Mouse (Mus musculus) limb, embryonic 10.5 days (tissue): Measurements from ENCODE around the gene Fam160a1. TPM values are rescaled to one million over a fixed set of nuclear protein-coding genes. Genes with fewer than 3 reads are reported as not detected.

Experiments
- DNase-seq: peaks from one replicate; pipeline ENCODE4 v3.0.0-alpha.2; 2017; ENCODE audit warnings: low spot score
- H3K27ac ChIP-seq: fragments of 300-500 bp; sonication (generic); 2 replicates; pipeline ENCODE4 v1.5.1; 2016; ENCODE audit warnings: mild to moderate bottlenecking
- H3K27me3 ChIP-seq: fragments of 300-500 bp; sonication (generic); 2 replicates; pipeline ENCODE4 v1.6.1; 2016; ENCODE audit warnings: low read depth, mild to moderate bottlenecking; ENCODE audit not compliant: poor library complexity, severe bottlenecking
- H3K36me3 ChIP-seq: fragments of 300-500 bp; sonication (generic); 2 replicates; pipeline ENCODE4 v1.6.1; 2016; ENCODE audit warnings: mild to moderate bottlenecking, moderate library complexity
- H3K4me1 ChIP-seq: fragments of 300-500 bp; sonication (generic); 2 replicates; pipeline ENCODE4 v1.6.1; 2016
- H3K4me3 ChIP-seq: fragments of 300-500 bp; sonication (generic); 2 replicates; pipeline ENCODE4 v1.5.1; 2016; ENCODE audit warnings: mild to moderate bottlenecking, moderate library complexity
- H3K9me3 ChIP-seq: fragments of 300-500 bp; sonication (generic); replicated peaks from 2 replicates; pipeline ENCODE4 v1.6.1; 2016; ENCODE audit warnings: mild to moderate bottlenecking
- WGBS: fragments of 180-500 bp; shearing (Covaris S2); methylation state at CpG from one replicate; pipeline ENCODE4 v1.1.7; 2016; 5-methylcytosine and 5-hydroxymethylcytosine counted together
- polyA plus RNA-seq: library from polyadenylated mRNA; unstranded; fragments of >200 nt; fragmentation: Nextera tagmentation; extraction: Ambion mirVana; gene quantifications from 2 replicates; pipeline ENCODE4 v1.2.1, GENCODE M21; 2016

Gene Fam160a1
- polyA plus RNA-seq, 1 experiment from 2014 or later: 1.5 TPM

DNA sequence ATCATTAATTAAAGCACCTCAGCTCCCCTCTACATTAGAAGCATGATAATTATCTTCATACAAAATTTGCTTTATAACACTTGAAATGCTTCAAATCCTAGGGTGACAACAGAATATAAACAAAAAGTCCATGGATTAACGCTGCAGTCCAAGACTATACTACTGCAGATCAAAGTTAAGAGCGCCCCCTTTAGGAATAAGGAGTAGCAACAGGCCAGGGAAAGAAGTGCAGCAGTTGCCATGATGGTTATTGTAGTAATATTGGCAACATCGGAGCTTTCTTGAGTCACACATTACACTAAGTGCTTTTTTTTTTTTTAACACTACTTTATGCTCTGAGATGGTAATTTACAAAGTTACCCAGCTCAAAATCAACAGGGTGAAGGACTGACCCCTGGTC is 43.7 kb downstream of the Fam160a1 start:
- Histone ChIP-seq H3K27me3 (no peaks in the 10 kb centered on the region), H3K36me3 (no peaks in the 10 kb centered on the region), H3K4me1 (peaks cover 9% of the 10 kb centered on the region), H3K9me3 (no peaks in the 10 kb centered on the region), H3K4me3 (no peak overlapping the region), H3K27ac (no peak overlapping the region)
- 51% methylated on average over 3 of the region's 3 CpGs for WGBS
- DNase-seq: no peak

DNA sequence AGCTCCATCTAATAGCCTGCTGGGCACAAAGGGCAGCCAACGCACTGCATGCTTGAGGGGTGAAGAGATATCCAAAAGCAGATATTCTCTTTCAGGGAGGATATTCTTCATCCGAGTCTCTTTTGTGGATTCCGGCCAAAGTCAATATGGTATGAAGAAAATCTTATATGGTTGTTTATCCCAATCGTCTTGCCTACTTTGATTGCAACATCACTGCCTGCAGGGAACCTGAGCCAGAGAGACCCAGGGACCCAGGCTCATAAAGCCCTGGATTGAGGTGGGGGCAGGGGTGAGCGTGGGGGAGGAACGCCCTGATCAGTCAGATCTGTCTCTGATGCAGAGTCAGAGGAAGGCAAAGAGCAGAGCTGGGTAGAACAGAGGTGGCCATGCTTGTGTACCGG is 52.2 kb downstream of the Fam160a1 start:
- WGBS: 68% methylated on average over 7 of the region's 7 CpGs
- DNase-seq: no peak
- Histone ChIP-seq H3K27me3 (no peaks in the 10 kb centered on the region), H3K27ac (no peak overlapping the region), H3K9me3 (no peaks in the 10 kb centered on the region), H3K4me3 (no peak overlapping the region), H3K4me1 (peaks cover 18% of the 10 kb centered on the region), H3K36me3 (no peaks in the 10 kb centered on the region)

DNA sequence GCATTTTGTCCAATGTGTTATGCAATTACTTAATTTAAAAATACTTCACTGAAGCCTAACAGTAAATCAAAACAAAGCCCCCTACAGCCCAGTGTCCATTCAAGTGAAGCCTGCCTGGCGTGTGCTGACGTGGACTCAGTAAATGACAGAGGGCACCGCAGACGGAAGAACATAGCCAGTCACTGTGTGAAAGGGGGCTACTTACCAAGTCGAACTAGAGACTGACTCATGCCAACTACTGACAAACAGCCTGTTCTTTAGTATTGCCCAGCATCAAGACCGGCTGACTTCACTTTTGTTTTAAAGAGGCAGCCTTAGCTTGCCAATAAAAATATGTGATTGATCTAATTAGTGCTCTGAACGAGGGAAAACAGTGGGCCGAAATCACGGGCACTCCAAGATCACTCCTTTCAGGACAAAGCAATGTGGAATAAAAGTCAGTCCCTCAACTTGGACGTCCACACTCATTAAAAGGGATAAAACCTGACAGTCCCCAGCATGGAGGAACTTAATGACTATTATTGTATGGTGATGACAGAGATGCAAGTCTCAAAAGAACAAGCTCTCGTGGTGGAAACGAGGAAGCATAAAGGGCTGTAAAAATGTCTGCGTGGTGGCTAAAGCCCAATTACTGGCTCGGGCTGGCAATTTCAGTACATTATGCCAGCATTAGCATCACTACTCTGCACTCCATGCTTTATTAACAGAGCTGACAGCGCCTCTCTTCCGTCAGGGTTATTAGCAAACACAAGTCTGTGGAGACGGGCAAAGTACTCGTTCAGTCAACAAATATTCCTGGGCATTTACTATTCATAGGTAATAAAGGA is 52.9 kb downstream of the Fam160a1 start:
- H3K27me3 ChIP-seq: no peaks in the 10 kb centered on the region
- no peak overlapping the region for H3K4me3 ChIP-seq
- WGBS: 58% methylated on average over 18 of the region's 18 CpGs

GRCm38 (mm10) chr3:85757944-85758343 is 59.1 kb downstream of the Fam160a1 start:
- no peak overlapping the region for H3K4me3 ChIP-seq
- 54% methylated on average over 2 of the region's 2 CpGs for WGBS
- no peak overlapping the region for H3K27ac ChIP-seq
- no peaks in the 10 kb centered on the region for H3K27me3 ChIP-seq
- no peaks in the 10 kb centered on the region for H3K9me3 ChIP-seq
- DNase-seq: no peak
- no peaks in the 10 kb centered on the region for H3K36me3 ChIP-seq
- H3K4me1 ChIP-seq: 0 out of 2 replicates have a peak, but pooled peaks cover 7% of the 10 kb centered on the region

More for the DNA sequence above, 52.9 kb downstream of the Fam160a1 start:
- no peaks in the 10 kb centered on the region for H3K9me3 ChIP-seq
- no peak overlapping the region for H3K27ac ChIP-seq
- peaks cover 18% of the 10 kb centered on the region for H3K4me1 ChIP-seq
- no peak for DNase-seq
- no peaks in the 10 kb centered on the region for H3K36me3 ChIP-seq

GRCm38 (mm10) chr3:85757435-85757834 is 59.7 kb downstream of the Fam160a1 start:
- WGBS: 86% methylated on average over 4 of the region's 4 CpGs

DNA sequence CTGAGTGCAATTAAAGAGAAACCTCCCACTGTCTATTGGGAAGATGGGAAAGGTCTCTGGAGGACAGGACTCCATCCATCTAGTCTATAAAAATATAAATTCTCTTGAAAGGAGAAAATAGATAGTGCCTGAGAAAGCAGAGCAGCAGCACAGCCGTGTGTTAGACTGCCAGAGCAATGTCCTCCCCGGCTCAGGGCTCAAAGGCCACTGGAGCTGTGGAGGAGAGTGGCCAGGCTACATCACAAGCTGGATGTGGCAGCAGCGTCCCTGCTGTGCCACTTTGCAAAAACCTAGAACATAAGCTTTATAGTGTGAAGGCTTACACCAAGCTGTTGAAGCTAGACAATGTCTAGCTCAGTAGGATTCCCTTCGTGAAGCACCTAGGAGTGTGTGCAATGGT is 67.7 kb downstream of the Fam160a1 start:
- Histone ChIP-seq H3K27ac (no peak overlapping the region), H3K27me3 (no peaks in the 10 kb centered on the region), H3K36me3 (no peaks in the 10 kb centered on the region), H3K9me3 (no peaks in the 10 kb centered on the region), H3K4me3 (no peak overlapping the region), H3K4me1 (peaks cover 17% of the 10 kb centered on the region)
- DNase-seq: no peak
- 55% methylated on average over 4 of the region's 4 CpGs for WGBS

More at GRCm38 (mm10) chr3:85757435-85757834, 59.7 kb downstream of the Fam160a1 start:
- no peak for DNase-seq
- no peaks in the 10 kb centered on the region for H3K9me3 ChIP-seq
- H3K27me3 ChIP-seq: no peaks in the 10 kb centered on the region
- H3K4me3 ChIP-seq: no peak overlapping the region
- no peaks in the 10 kb centered on the region for H3K36me3 ChIP-seq
- H3K27ac ChIP-seq: no peak overlapping the region
- peaks cover 7% of the 10 kb centered on the region; the same call in 1 of the 2 replicates for H3K4me1 ChIP-seq

DNA sequence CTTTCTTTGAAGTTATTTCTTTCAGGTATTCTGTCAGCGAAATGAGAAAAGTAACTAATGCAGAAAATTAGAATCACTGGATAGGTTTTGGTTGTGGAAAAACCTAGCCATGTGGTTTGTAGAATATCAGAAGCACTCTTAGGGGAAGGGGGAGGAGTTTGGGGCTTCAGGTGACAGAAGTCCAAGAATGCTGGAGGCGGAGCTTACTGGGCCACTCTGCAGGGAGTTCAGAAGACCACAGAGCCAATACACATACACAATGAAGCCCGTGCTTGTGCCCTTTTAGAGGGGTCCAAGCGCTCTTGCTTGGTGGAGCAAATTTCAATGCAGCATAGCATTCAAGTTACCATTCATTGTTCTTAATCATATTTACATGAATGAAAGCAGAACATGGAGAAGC is 68.2 kb downstream of the Fam160a1 start:
- Histone ChIP-seq H3K27ac (no peak overlapping the region), H3K4me3 (no peak overlapping the region), H3K27me3 (no peaks in the 10 kb centered on the region), H3K4me1 (peaks cover 17% of the 10 kb centered on the region), H3K36me3 (no peaks in the 10 kb centered on the region), H3K9me3 (no peaks in the 10 kb centered on the region)
- WGBS: 30% methylated on average over 4 of the region's 4 CpGs
- DNase-seq: no peak

- Histone ChIP-seq H3K27ac (no peak overlapping the region), H3K4me3 (no peak overlapping the region), H3K36me3 (no peaks in the 10 kb centered on the region), H3K9me3 (no peaks in the 10 kb centered on the region), H3K4me1 (peaks cover 17% of the 10 kb centered on the region), H3K27me3 (no peaks in the 10 kb centered on the region)
- 81% methylated on average over 4 of the region's 4 CpGs for WGBS
- DNase-seq: no peak
Measured at GRCm38 (mm10) chr3:85746116-85746515, 71.0 kb downstream of the Fam160a1 start.

- 84% methylated on average over 3 of the region's 3 CpGs for WGBS
- Histone ChIP-seq H3K4me3 (no peak overlapping the region), H3K36me3 (no peaks in the 10 kb centered on the region), H3K27ac (no peak overlapping the region), H3K27me3 (no peaks in the 10 kb centered on the region), H3K4me1 (peaks cover 6% of the 10 kb centered on the region; the same call in 1 of the 2 replicates), H3K9me3 (no peaks in the 10 kb centered on the region)
- DNase-seq: no peak
Measured at GRCm38 (mm10) chr3:85741767-85742166, 75.3 kb downstream of the Fam160a1 start.

DNA sequence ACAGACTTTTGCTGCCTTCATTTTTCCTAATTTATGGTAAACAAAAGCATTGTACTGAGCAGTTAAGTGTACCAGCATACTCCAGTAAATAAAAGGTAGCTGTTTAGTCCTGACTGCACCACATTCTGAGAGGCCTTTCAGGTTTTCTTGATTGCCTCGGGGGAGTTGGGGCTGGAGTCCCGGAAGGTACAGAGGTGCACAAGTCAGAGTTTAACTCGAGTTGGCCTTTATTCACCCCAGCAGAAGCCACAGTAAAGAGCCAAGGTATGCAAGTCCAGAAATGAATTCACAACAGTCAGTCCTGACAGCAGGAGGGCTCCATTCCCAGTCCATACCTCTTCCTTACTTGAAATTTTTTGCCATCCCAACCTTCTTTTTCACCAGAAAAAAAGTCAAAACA is 78.5 kb downstream of the Fam160a1 start:
- Histone ChIP-seq H3K27me3 (no peaks in the 10 kb centered on the region), H3K36me3 (no peaks in the 10 kb centered on the region), H3K9me3 (no peaks in the 10 kb centered on the region), H3K4me3 (no peak overlapping the region), H3K27ac (no peak overlapping the region), H3K4me1 (no peaks in the 10 kb centered on the region)
- no peak for DNase-seq
- WGBS: 74% methylated on average over 3 of the region's 3 CpGs

GRCm38 (mm10) chr3:85733939-85734729 is 83.0 kb downstream of the Fam160a1 start:
- Histone ChIP-seq H3K4me1 (no peaks in the 10 kb centered on the region), H3K4me3 (no peak overlapping the region), H3K27ac (no peak overlapping the region), H3K36me3 (no peaks in the 10 kb centered on the region), H3K27me3 (no peaks in the 10 kb centered on the region), H3K9me3 (no peaks in the 10 kb centered on the region)
- DNase-seq: no peak
- WGBS: 83% methylated on average over 5 of the region's 5 CpGs

DNA sequence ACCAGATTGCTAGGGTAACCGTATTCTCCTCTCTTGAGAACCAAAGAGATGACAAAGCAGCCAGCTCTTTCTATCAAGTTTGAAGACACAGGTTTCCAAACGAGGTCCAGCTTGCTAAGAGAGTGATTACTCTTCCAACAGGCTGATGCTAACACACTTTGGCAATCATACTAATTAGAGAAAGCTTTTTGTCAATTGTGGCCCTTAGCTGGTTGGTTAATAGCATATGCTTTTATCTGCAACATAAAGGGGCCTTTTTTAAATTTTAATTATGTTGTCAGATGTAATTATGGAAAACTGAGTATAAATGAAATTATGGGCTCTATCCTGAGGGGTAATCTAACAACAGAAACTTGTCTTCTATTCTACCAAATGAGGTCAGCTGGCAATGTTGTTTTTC is 89.9 kb downstream of the Fam160a1 start:
- H3K9me3 ChIP-seq: no peaks in the 10 kb centered on the region
- no peaks in the 10 kb centered on the region for H3K36me3 ChIP-seq
- H3K4me1 ChIP-seq: no peaks in the 10 kb centered on the region
- DNase-seq: no peak
- no peak overlapping the region for H3K4me3 ChIP-seq
- no peaks in the 10 kb centered on the region for H3K27me3 ChIP-seq
- H3K27ac ChIP-seq: no peak overlapping the region
- 52% methylated on average over 2 of the region's 2 CpGs for WGBS

DNA sequence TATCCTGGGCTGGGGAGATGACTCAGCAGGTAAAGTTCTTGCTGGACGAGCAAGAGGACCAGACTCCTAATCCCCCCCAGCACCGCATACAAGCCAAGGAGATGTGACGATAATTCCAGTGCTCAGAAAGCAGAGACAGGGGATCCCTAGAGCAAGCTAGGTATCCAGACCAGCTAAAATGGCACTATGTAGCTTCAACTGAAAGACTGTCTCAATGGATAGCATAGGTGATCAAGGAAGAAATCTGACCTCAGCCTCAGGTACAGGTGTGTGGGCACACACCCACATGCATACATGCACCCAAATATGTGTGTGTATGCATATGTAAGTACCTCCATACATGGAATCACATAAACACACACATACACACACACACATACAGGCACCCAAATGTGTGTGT is 91.1 kb downstream of the Fam160a1 start:
- H3K9me3 ChIP-seq: no peaks in the 10 kb centered on the region
- no peak overlapping the region for H3K4me3 ChIP-seq
- H3K36me3 ChIP-seq: no peaks in the 10 kb centered on the region
- WGBS: 89% methylated on average over 3 of the region's 3 CpGs
- H3K27me3 ChIP-seq: no peaks in the 10 kb centered on the region
- H3K4me1 ChIP-seq: no peaks in the 10 kb centered on the region
- H3K27ac ChIP-seq: no peak overlapping the region
- DNase-seq: no peak
